15 mouse cellular contexts compared by ENCODE assay signal in genomic region chr17:70985501-70986354, GRCm38 (mm10). TPM values are rescaled to one million over a fixed set of nuclear protein-coding genes. Genes with fewer than 3 reads are reported as not detected.
A peak's percentile ranks its signal among the peaks of the same experiment; 100 is the strongest.
DNase-seq lines count a peak whose midpoint lies in the region; ATAC-seq and TF ChIP-seq lines count a peak whose summit lies in the region.
"Had no signal": no experiment of that assay in that cellular context is flagged by ENCODE, and none has a peak within 500 bp of the region (broad histone marks: within the 10 kb centered on the region; RNA-seq: fewer than 3 reads in every experiment).

No protein-coding gene starts in this region.

- H3K9ac ChIP-seq in kidney, postnatal 0 days (ENCODE audit: low read depth, low read length) = no peak overlapping the region
- H3K9ac ChIP-seq: embryonic facial prominence, embryonic 13.5 days; forebrain, postnatal 0 days; heart, embryonic 12.5 days; hindbrain, embryonic 15.5 days had no signal

- ATAC-seq in kidney, postnatal 0 days (replicated peaks; ENCODE audit: low FRiP score, low read depth) = no peak
- ATAC-seq in common myeloid progenitor, adult 5-6 weeks (replicated peaks; ENCODE audit: low read depth, poor library complexity, severe bottlenecking) = peak; percentile 57
- ATAC-seq in megakaryocyte, adult 5-6 weeks (ENCODE audit: poor library complexity, severe bottlenecking) = peak; percentile 72
- ATAC-seq in erythroid progenitor cell, adult 5-6 weeks (replicated peaks; ENCODE audit: low FRiP score, poor library complexity, severe bottlenecking) = no peak
- ATAC-seq: forebrain, postnatal 0 days had no signal

- H3K9me3 ChIP-seq in kidney, postnatal 0 days (replicated peaks; ENCODE audit: low read length) = no peaks in the 10 kb centered on the region
- H3K9me3 ChIP-seq: embryonic facial prominence, embryonic 13.5 days; heart, embryonic 12.5 days; hindbrain, embryonic 15.5 days had no signal

- H3K4me3 ChIP-seq in kidney, postnatal 0 days (replicated peaks; ENCODE audit: low read depth, low read length) = no peak overlapping the region
- H3K4me3 ChIP-seq: embryonic facial prominence, embryonic 13.5 days; heart, embryonic 12.5 days; hindbrain, embryonic 15.5 days; layer of hippocampus, adult 2 months had no signal

- H3K27ac ChIP-seq in kidney, postnatal 0 days = peak overlapping the region; percentile 10
- H3K27ac ChIP-seq: embryonic facial prominence, embryonic 13.5 days; hindbrain, embryonic 15.5 days; layer of hippocampus, adult 2 months had no signal

- no peak overlapping the region for H3K4me2 ChIP-seq in kidney, postnatal 0 days (ENCODE audit: low read length)
- H3K4me2 ChIP-seq: embryonic facial prominence, embryonic 13.5 days; heart, embryonic 12.5 days; hindbrain, embryonic 15.5 days had no signal

- H3K4me1 ChIP-seq in kidney, postnatal 0 days (replicated peaks; ENCODE audit: insufficient read depth, low read length) = peaks cover 10% of the 10 kb centered on the region; the same call in 1 of the 2 replicates

- H3K36me3 ChIP-seq in kidney, postnatal 0 days (ENCODE audit: insufficient read depth, low read length) = peaks cover 18% of the 10 kb centered on the region; the same call in 1 of the 2 replicates

- 74% methylated on average over 15 of the region's 15 CpGs for WGBS in kidney, postnatal 0 days

- H3K27me3 ChIP-seq in kidney, postnatal 0 days (ENCODE audit: insufficient read depth, low read length) = no peaks in the 10 kb centered on the region
- H3K27me3 ChIP-seq: CH12.LX; embryonic facial prominence, embryonic 13.5 days; hindbrain, embryonic 15.5 days had no signal

- TF ChIP-seq CTCF in kidney, postnatal 0 days (IDR thresholded peaks at IDR 0.05; ENCODE audit: low read depth) = no peak

- no peak for DNase-seq in kidney, postnatal 0 days (ENCODE audit: low spot score)
- DNase-seq in kidney, postnatal 14 days = no peak
- DNase-seq in CD4-positive, CD25-positive, alpha-beta regulatory T cell, adult 2 months (ENCODE audit: low read depth, low spot score) = peak; percentile 70
- DNase-seq in right cerebral cortex, postnatal 4 days = no peak
- no peak for DNase-seq in gastrocnemius, adult 8-10 months (ENCODE audit: low spot score in 2 of 2)
- DNase-seq: cerebellum, adult 11 months; forebrain, postnatal 0 days had no signal

RNA-seq across cellular contexts. Expression of gene Myom1, which starts 16.7 kb away (rescaled TPM):
- 2.8 and 3.0 TPM in 2 replicates for polyA plus RNA-seq in kidney, postnatal 0 days (2015; fragmentation: Nextera tagmentation; extraction: Ambion mirVana)
- total RNA-seq in common myeloid progenitor, adult 5-6 weeks (2017) = 6.3 and 14.1 TPM in 2 replicates
- total RNA-seq in megakaryocyte, adult 5-6 weeks (2015) = 0.07 and 0.11 TPM in 2 replicates
- total RNA-seq in megakaryocyte, adult 5-6 weeks (2017) = 0.44 and 0.69 TPM in 2 replicates
- total RNA-seq in erythroid progenitor cell, adult 5-6 weeks (2015; ENCODE audit: low replicate concordance) = 0.42 TPM in 1 of 2 replicates, not detected in the other
- 2.1 TPM in 1 of 2 replicates, not detected in the other for total RNA-seq in erythroid progenitor cell, adult 5-6 weeks (2017; ENCODE audit: low replicate concordance)
- 1,000 to 10,000 TPM; 1,304 to 1,591 (median 1,439) TPM for total RNA-seq in gastrocnemius, adult 8-10 months (2022)

RNA-seq across cellular contexts. Expression of gene Myl12a, which starts 16.9 kb away (rescaled TPM):
- 852 and 897 TPM in 2 replicates for polyA plus RNA-seq in kidney, postnatal 0 days (2015; fragmentation: Nextera tagmentation; extraction: Ambion mirVana)
- 111 and 131 TPM in 2 replicates for total RNA-seq in common myeloid progenitor, adult 5-6 weeks (2017)
- 445 and 515 TPM in 2 replicates for total RNA-seq in megakaryocyte, adult 5-6 weeks (2015)
- 230 and 278 TPM in 2 replicates for total RNA-seq in megakaryocyte, adult 5-6 weeks (2017)
- total RNA-seq in erythroid progenitor cell, adult 5-6 weeks (2015; ENCODE audit: low replicate concordance) = 108 and 111 TPM in 2 replicates
- 28.0 and 45.2 TPM in 2 replicates for total RNA-seq in erythroid progenitor cell, adult 5-6 weeks (2017; ENCODE audit: low replicate concordance)
- total RNA-seq in gastrocnemius, adult 8-10 months (2022) = 100 to 1,000 TPM; 326 to 366 (median 337) TPM

Comparison
In these comparisons a context has a peak if more than half of its experiments do, and no peak if none do; other contexts are left out.
1. ATAC-seq: peak in common myeloid progenitor, adult 5-6 weeks (single experiment) and megakaryocyte, adult 5-6 weeks (single experiment); none in kidney, postnatal 0 days (single experiment) and erythroid progenitor cell, adult 5-6 weeks (single experiment).
2. RNA of gene Myom1, which starts 16.7 kb away (total RNA-seq): 1,304 to 1,591 TPM in gastrocnemius, adult 8-10 months; 6.3 to 14.1 TPM in common myeloid progenitor, adult 5-6 weeks, 0.07 to 0.69 TPM in megakaryocyte, adult 5-6 weeks and 0.42 to 2.1 TPM in erythroid progenitor cell, adult 5-6 weeks; every median in the first group is over 10 times any median in the second.